15 mouse cellular contexts compared by ENCODE assay signal in genomic region chr14:59470781-59471180, GRCm38 (mm10). TPM values are rescaled to one million over a fixed set of nuclear protein-coding genes. Genes with fewer than 3 reads are reported as not detected.
DNase-seq lines count a peak whose midpoint lies in the region; TF ChIP-seq lines count a peak whose summit lies in the region.
"Had no signal": no experiment of that assay in that cellular context is flagged by ENCODE, and none has a peak within 500 bp of the region (broad histone marks: within the 10 kb centered on the region; RNA-seq: fewer than 3 reads in every experiment).

No protein-coding gene starts in this region.

- no peaks in the 10 kb centered on the region for H3K9me3 ChIP-seq in limb, embryonic 10.5 days (replicated peaks)
- H3K9me3 ChIP-seq: hindbrain, embryonic 15.5 days had no signal

- no peaks in the 10 kb centered on the region for H3K27me3 ChIP-seq in limb, embryonic 10.5 days (ENCODE audit: low read depth, poor library complexity, severe bottlenecking)
- H3K27me3 ChIP-seq: hindbrain, embryonic 15.5 days had no signal

- DNase-seq in 3134 (ENCODE audit: extremely low read depth, insufficient read length, low spot score) (peak; percentile 60), MEL-GATA-1-ER (ENCODE audit: extremely low read depth, low read depth) (peak; percentile 26)
- DNase-seq in heart, adult 9 months (ENCODE audit: low spot score in 2 of 2): peak; percentile 30 to 35
- DNase-seq in limb, embryonic 10.5 days (ENCODE audit: low spot score): no peak
- DNase-seq in left cerebral cortex, adult 2 months (ENCODE audit: extremely low spot score in 1 of 2, low spot score in 2 of 2): no peak
- no peak for DNase-seq in gastrocnemius, adult 8-10 months (ENCODE audit: low spot score in 2 of 2)
- DNase-seq in kidney, postnatal 4 days: no peak
- DNase-seq: cerebellum, adult 11-12 months; kidney, adult 8-10 months; lung, embryonic 14.5 days; right cerebral cortex, postnatal 25 days; thymus, postnatal 14 days had no signal

- H3K4me1 ChIP-seq in limb, embryonic 10.5 days: no peaks in the 10 kb centered on the region
- H3K4me1 ChIP-seq: hindbrain, embryonic 15.5 days had no signal

- no peaks in the 10 kb centered on the region for H3K79me2 ChIP-seq in macrophage (ENCODE audit: inconsistent target)

- intact Hi-C loops in left cerebral cortex, adult 2 months (cut with DNase I): no loop called here

- TF ChIP-seq CTCF in left cerebral cortex, adult 2 months (IDR thresholded peaks at IDR 0.05): no peak

- no peak overlapping the region for H3K4me3 ChIP-seq in macrophage (ENCODE audit: inconsistent target)
- H3K4me3 ChIP-seq in limb, embryonic 10.5 days: no peak overlapping the region
- no peak overlapping the region for H3K4me3 ChIP-seq in left cerebral cortex, adult 2 months
- H3K4me3 ChIP-seq: heart, adult 2 months; hindbrain, embryonic 15.5 days had no signal

- H3K36me3 ChIP-seq in macrophage (ENCODE audit: inconsistent target): no peaks in the 10 kb centered on the region
- no peaks in the 10 kb centered on the region for H3K36me3 ChIP-seq in limb, embryonic 10.5 days
- H3K36me3 ChIP-seq: hindbrain, embryonic 15.5 days had no signal

- peak overlapping the region; percentile 18 for H3K27ac ChIP-seq in macrophage
- H3K27ac ChIP-seq in limb, embryonic 10.5 days: no peak overlapping the region
- no peak overlapping the region for H3K27ac ChIP-seq in left cerebral cortex, adult 2 months
- H3K27ac ChIP-seq: heart, adult 2 months; hindbrain, embryonic 15.5 days had no signal

- WGBS in macrophage (ENCODE audit: missing documents): 33% methylated on average over 1 of the region's 1 CpGs
- WGBS in limb, embryonic 10.5 days: 88% methylated on average over 1 of the region's 1 CpGs

RNA-seq across cellular contexts. Expression of gene Cab39l, which starts 30.0 kb away (rescaled TPM):
- total RNA-seq in macrophage (2018; cell fraction: chromatin; rRNA removed): 10 to 100 TPM in 22 of 26 experiments, 1 to 10 TPM in 4; 5.9 to 75.8 (median 22.3) TPM
- 10 to 100 TPM; 24.2 to 39.9 (median 32.3) TPM for total RNA-seq in macrophage (2018; cell fraction: cytosol; rRNA removed)
- total RNA-seq in macrophage (2018; cell fraction: nucleus; rRNA removed): 10 to 100 TPM in 23 of 26 experiments, 1 to 10 TPM in 3; 7.5 to 64.1 (median 21.9) TPM
- polyA plus RNA-seq in macrophage (2018): 25.1 to 26.2 TPM (median 26.0 TPM) in 3 replicates
- 44.4 and 44.6 TPM in 2 replicates for polyA plus RNA-seq in limb, embryonic 10.5 days (2016; fragmentation: Nextera tagmentation; extraction: Ambion mirVana)
- 10 to 100 TPM; 24.0 to 26.6 TPM for total RNA-seq in left cerebral cortex, adult 2 months (2021)
- 10 to 100 TPM; 20.9 to 26.5 (median 22.3) TPM for total RNA-seq in gastrocnemius, adult 8-10 months (2022)

RNA-seq across cellular contexts. Expression of gene Setdb2, which starts 30.1 kb away (rescaled TPM):
- total RNA-seq in macrophage (2018; cell fraction: chromatin; rRNA removed): 100 to 1,000 TPM in 14 of 26 experiments, 10 to 100 TPM in 12; 15.7 to 414 (median 146) TPM
- total RNA-seq in macrophage (2018; cell fraction: cytosol; rRNA removed): 10 to 100 TPM in 17 of 26 experiments, 1 to 10 TPM in 9; 5.3 to 49.3 (median 25.5) TPM
- 100 to 1,000 TPM in 13 of 26 experiments, 10 to 100 TPM in 13; 17.9 to 297 (median 96.8) TPM for total RNA-seq in macrophage (2018; cell fraction: nucleus; rRNA removed)
- 8.8 to 17.9 TPM (median 10.0 TPM) in 3 replicates for polyA plus RNA-seq in macrophage (2018)
- polyA plus RNA-seq in limb, embryonic 10.5 days (2016; fragmentation: Nextera tagmentation; extraction: Ambion mirVana): 10.4 and 13.1 TPM in 2 replicates
- 1 to 10 TPM; 4.1 to 4.2 TPM for total RNA-seq in left cerebral cortex, adult 2 months (2021)
- 1 to 10 TPM; 2.8 to 5.3 (median 4.4) TPM for total RNA-seq in gastrocnemius, adult 8-10 months (2022)

Comparison
In these comparisons a context has a peak if more than half of its experiments do, and no peak if none do; other contexts are left out.
1. DNase-seq: peak in 3134 (single experiment), MEL-GATA-1-ER (single experiment) and heart, adult 9 months (2 of 2); none in limb, embryonic 10.5 days (single experiment), left cerebral cortex, adult 2 months (0 of 2), gastrocnemius, adult 8-10 months (0 of 2) and kidney, postnatal 4 days (0 of 2).